Mouse (Mus musculus): ENCODE measurements at regions not wholly inside any gene's neighbourhood (a gene's known extent, or its start where the extent isn't known, plus 50 kb on each side); places are given as distances from the start of the nearest gene placed in this dataset.
"Not testable (repeated sequence)": the region's sequence is repeated elsewhere in the genome, so short reads cannot be mapped to it uniquely, and the experiment has no call there.

DNA sequence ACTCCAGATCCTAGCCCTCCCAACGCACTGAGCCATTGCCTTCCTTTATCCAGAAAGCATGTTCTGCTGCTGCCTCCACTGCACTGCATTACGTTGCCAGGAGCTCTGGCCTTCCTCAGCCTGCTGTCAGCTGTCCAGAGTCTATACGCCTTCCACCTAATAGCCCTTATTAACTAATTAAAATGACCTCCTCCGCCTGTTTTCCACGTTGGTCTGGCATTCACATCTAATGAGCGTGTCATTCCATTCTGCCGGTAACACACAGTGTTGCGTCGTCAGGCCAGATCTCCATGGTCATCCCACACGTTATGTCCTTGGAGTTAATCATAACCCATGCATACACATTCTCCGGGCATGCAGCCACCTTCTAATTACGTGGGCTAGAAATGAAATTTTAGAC, 56.7 kb upstream of the Med4 start:
- DNase-seq (ENCODE audit: low read depth): no peak

DNA sequence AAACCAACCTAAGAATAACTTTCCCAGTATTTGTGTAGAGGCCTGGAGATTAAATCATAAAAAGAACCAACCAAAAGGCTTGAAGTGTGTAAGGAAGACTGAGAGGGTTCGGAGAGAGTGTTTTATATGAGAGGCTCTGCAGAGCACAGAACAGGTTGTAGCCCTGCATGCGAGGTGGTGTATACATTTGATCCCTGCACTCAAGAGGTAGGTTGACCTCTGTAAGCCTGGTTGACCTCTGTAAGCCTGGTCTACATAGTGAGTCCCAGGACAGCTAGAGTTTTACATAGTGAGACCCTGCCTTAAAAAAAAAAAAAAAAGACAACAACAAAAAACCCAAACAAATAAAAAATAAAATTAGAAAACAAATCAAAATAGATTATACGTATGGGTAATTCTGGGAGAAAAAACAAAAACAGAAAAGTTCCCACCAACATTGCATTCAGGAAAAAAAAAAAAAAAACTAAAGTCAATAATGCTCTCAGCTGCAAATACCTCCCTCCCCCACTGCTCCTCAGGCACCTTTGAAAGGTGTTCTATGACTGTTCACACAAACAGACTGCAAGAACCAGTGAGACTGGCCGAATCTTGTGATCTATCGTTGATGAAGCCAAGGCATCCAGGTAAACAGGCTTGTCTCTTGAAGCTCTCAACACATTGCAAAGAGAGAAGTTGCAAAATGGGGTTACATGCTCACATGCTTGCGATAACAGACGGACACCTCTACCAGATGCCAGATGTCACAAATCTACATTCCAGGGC, 57.3 kb upstream of the Med4 start:
- no peak for DNase-seq (ENCODE audit: low read depth)

DNA sequence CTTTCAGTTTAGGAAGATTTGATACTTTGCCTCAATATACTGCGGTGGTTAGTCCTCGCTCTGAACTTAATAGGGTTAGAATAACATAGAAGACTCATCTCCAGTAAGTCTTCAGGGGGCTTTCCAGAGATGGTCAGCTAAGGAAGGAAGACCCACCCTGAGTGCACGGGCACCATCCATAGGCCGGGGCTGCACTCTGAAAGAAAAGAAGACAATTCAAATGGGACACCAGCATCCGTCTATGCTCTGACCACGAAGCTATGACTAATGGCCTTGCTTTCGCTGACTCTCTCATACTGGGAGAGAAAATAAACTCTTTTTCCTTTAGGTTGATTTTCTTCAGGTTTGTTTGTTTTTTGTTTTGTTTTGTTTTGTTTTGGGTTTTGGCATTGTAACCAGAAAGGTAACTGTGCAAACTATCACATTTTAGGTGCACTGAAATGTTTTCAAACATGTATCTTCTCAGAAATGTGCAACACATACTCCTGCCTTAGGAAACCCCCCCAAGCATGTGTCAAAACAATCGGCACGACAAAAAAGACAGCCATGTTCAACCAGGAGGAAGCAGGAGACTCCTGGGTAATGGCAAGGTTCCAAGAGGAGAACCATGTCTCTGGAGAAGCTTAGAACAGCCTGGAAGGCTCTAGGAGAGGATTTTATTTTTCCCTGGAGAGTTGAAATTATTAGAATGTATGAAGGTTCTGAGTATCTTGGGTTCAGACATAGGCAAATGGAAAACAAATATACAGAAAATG, 58.4 kb upstream of the Med4 start:
- no peak for DNase-seq (ENCODE audit: low read depth)

DNA sequence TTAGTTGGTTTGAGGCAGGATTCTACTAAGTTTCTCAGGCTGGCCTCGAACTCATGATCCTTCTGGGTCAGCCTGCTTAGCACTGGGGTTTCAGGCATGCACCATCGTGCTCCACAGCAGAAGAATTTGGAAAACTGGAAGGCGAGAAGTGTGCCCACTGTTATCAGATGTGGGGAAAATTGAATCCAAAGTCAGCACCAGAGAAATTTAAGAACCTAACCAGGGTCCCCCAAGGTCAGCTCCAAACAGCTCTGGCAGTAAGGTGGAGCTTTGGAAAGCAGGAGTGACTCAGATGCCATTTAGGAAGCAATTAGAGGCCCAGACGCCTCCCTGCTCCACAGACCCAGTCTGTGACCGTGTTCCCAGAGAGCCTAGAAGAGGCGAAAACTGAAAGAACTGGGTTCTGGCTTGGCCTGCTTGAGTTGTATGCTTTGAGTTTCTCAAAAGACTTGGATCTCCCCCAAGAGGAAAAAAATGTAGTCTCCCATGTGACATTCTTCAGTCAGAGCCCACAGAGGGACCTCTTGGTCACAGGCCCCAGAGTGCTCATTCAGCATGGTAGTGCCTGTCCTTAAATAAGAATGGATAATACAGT, 59.8 kb upstream of the Med4 start:
- no peak for DNase-seq (ENCODE audit: low read depth)

DNA sequence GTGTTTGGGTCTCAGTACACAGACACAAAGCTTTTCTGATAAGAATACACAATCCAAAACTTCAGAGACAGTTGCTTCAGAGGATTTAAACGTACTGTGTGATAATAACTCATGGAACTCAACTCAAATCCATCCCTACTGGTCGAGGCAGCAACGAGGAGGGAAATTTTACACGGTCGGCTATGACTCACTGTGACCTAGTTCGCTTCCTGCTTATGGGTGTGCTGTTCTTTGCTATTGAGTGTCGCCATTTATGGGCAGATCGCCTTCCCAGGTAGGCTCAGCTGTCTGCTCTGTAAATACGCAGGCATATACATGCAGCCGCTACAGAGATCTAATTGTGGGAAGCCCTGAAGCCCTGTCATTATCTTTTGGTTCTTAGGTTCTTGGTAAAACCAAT, 60.7 kb upstream of the Med4 start:
- DNase-seq (ENCODE audit: low read depth): no peak

DNA sequence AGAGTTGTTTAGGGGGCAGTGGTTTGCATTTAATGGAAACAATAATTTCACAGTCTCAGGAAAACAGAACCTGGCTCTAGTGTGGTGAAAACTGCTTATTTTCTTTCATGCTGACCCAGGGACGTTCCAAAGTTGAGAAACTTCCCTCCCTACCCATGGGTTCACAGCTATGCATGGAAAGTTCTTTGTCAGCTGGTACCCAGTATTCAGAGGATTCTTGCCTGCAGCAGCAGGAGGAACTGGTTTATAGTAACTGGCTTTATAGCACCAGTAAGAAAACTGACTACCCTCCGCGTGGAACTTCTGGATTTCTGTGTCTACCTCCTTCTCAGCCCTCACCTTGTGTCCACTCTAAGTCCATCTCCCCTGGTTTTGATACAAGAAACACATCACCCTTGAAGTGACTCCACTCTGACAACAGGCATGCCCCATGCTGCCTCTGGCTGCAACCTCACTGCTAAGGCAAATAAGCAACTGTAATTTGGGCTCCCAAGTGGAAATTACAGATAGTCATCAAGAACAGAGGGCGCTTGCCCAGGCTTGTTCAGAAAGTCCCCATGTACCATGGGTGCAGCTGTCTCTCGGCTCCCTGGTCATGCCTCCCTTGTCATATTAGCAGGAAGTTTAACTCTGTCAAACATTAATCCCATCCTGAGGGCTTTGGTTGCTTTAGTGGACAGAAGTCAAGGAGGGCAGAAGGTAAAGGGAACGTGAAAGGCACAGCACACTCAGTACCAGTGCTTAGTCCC, 60.6 kb upstream of the Itm2b start:
- DNase-seq (ENCODE audit: low read depth): no peak

DNA sequence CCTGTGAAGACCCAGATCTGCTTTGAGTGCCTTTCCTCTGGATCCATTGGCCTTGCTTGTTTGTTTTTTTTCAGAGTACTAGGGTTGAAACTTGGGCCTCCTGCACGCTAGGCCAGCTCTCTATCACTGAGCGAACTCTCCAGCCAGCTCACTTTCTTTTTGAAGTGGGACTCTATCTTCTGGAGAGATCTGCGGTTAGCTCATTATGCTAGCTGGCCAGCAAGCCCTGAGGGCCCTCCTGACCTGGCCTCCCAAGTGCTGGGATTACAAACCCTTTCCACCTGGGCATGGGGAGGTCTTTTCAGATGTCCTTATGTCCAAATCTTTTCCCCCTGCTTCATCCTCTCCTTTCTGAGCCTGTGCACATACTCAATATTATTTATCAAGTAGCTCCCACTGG, 59.6 kb upstream of the Itm2b start:
- DNase-seq (ENCODE audit: low read depth): no peak

DNA sequence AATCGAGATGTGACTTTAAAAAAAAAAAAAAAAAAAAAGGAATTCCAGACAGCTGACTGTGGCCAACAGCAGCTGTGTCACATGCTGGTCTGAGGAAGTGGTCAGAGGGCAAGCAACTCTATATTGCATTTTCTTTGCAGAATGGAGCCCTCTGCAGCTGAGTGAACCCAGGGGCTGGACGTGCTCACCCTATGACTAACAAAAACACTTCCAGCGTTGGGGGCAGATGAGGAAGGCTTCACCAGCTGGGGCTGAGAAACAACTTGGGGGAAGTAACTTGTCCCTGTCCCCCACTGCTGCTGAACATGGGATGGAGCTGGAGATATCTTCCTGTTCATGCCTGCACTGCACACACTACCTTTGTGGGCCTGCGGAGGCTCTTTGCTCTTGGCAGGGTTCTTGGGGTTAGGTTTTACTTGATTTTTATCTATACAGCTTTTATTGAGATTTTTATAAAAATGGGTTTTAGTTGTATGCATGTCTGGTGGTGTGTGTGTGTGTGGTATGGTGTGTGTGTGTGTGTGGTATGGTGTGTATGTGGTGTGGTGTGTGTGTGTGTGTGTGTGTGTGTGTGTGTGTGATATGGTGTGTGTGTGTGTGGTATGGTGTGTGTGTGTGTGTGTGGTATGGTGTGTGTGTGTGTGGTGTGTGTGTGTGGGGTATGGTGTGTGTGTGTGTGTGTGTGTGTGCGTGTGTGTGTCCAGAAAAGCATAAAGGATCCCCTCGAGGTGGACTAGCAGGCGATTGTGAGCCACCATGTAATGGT, 57.0 kb upstream of the Itm2b start:
- peak; percentile 55 for DNase-seq (ENCODE audit: low read depth)

DNA sequence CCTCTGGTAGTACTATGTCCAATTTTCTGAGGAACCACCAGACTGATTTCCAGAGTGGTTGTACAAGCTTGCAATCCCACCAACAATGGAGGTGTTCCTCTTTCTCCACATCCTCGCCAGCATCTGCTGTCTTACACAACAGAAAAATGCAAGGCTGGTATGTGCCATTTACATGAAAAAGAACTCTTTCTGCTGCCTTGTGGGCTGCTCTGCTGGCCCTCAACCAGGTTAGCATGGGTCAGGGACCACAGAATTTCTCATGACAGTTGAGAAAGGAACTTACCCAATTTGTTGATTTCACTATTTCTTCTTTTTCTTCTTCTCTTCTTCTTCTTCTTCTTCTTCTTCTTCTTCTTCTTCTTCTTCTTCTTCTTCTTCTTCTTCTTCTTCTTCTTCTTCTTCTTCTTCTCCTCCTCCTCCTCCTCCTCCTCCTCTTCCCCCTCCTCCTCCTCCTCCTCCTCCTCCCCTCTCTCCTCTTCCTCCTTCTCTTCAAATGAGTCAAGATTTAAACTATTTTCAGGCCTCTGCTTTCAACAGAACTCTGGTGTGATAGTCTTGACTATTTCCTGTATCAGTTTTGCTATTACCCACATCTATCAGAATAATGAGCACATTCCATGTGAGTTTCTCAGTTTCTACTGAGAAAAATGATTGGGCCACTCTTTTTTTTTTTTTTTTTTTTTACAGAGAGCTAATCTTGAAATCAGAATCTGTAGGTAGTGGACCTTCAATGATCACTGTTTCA, 56.3 kb upstream of the Itm2b start:
- DNase-seq (ENCODE audit: low read depth): not testable (repeated sequence)

DNA sequence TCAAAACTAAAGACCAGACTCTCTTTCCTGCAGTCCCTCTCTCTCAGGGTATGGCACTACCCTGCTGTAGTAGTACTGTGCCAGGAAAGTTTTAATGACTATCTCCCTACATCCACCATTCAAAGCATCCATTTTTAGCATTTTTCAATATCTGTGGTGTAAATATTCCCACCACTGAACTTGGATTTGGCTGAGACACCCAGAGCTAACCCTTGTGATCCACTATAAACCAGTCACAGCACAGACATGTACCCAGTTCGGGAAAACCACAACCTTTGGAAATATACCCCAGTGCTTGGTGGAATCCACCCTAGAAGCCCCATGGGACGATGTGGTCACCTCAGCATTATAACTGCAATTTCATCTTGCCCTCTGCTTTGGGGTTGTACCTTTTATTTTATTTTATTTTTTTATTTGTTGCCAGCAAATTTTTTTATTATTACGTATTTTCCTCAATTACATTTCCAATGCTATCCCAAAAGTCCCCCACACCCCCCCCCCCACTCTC, 54.8 kb upstream of the Itm2b start:
- DNase-seq (ENCODE audit: low read depth): no peak

DNA sequence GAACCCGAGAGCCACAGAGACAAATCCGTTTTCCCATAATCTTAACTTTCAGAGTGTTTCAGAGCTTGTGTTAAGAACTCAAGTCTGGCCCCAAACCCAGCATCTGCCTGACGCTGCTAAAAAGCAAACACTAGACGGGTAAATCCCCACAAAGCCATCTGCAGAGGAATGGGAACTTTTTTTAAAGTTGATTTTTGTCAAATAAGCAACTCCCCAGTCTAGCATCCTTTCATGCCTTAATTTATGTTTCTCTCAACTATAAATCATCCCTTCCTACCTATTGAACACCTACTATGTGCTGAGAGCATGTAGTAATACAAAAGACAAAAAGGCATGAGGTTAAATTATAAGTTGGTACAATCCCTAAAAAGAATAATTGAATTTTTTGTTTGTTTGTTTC, 50.8 kb upstream of the Itm2b start:
- no peak for DNase-seq (ENCODE audit: low read depth)

Data from c-Kit-positive CD71-negative TER-119-negative erythroid progenitor cells, embryonic 14.5 days (primary cell).